Mouse (Mus musculus): Measurements from ENCODE around the gene Arl11. TPM values are rescaled to one million over a fixed set of nuclear protein-coding genes. Genes with fewer than 3 reads are reported as not detected.
A peak's percentile ranks its signal among the peaks of the same experiment; 100 is the strongest.

Arl11 gene
- polyA plus RNA-seq, 1 experiment from 2014 or later: 1.2 TPM

GRCm38 (mm10) chr14:61339381-61339780 is 29.8 kb downstream of the Arl11 start:
- H3K36me3 ChIP-seq (ENCODE audit: control insufficient read depth, insufficient read depth, low read length): no peaks in the 10 kb centered on the region
- H3K4me1 ChIP-seq (replicated peaks; ENCODE audit: control insufficient read depth, insufficient read depth): no peaks in the 10 kb centered on the region
- no peak overlapping the region for H3K9ac ChIP-seq (ENCODE audit: low read length)
- ATAC-seq (ENCODE audit: low FRiP score, low TSS enrichment) (no peak), DNase-seq (ENCODE audit: low spot score) (no peak)
- H3K4me2 ChIP-seq (replicated peaks; ENCODE audit: low read depth): no peak overlapping the region
- no peaks in the 10 kb centered on the region for H3K9me3 ChIP-seq (ENCODE audit: control insufficient read depth, low read length)
- H3K27ac ChIP-seq (replicated peaks): no peak overlapping the region
- H3K27me3 ChIP-seq (ENCODE audit: control insufficient read depth, insufficient read depth, low read length): no peaks in the 10 kb centered on the region
- no peak for TF ChIP-seq EP300 (optimal IDR thresholded peaks at IDR 0.05)
- no peak for TF ChIP-seq CTCF (IDR thresholded peaks at IDR 0.05; ENCODE audit: low read depth)
- no peak overlapping the region for H3K4me3 ChIP-seq (ENCODE audit: low read depth, low read length)
- WGBS: 87% methylated on average over 4 of the region's 4 CpGs

- Histone ChIP-seq H3K4me1 (replicated peaks; ENCODE audit: control insufficient read depth, insufficient read depth) (no peaks in the 10 kb centered on the region), H3K9me3 (ENCODE audit: control insufficient read depth, low read length) (no peaks in the 10 kb centered on the region), H3K36me3 (ENCODE audit: control insufficient read depth, insufficient read depth, low read length) (no peaks in the 10 kb centered on the region), H3K27ac (replicated peaks) (no peak overlapping the region), H3K9ac (ENCODE audit: low read length) (no peak overlapping the region), H3K4me2 (replicated peaks; ENCODE audit: low read depth) (no peak overlapping the region), H3K4me3 (ENCODE audit: low read depth, low read length) (no peak overlapping the region), H3K27me3 (ENCODE audit: control insufficient read depth, insufficient read depth, low read length) (no peaks in the 10 kb centered on the region)
- 53% methylated on average over 5 of the region's 5 CpGs for WGBS
- no peak for TF ChIP-seq EP300 (optimal IDR thresholded peaks at IDR 0.05)
- TF ChIP-seq CTCF (IDR thresholded peaks at IDR 0.05; ENCODE audit: low read depth): no peak
- ATAC-seq (ENCODE audit: low FRiP score, low TSS enrichment) (peak; percentile 92), DNase-seq (ENCODE audit: low spot score) (peak; percentile 75)
Measured at GRCm38 (mm10) chr14:61344590-61344989, 35.0 kb downstream of the Arl11 start.

- 72% methylated on average over 10 of the region's 10 CpGs for WGBS
- Histone ChIP-seq H3K4me3 (ENCODE audit: low read depth, low read length) (no peak overlapping the region), H3K4me1 (replicated peaks; ENCODE audit: control insufficient read depth, insufficient read depth) (no peaks in the 10 kb centered on the region), H3K4me2 (replicated peaks; ENCODE audit: low read depth) (no peak overlapping the region), H3K36me3 (ENCODE audit: control insufficient read depth, insufficient read depth, low read length) (no peaks in the 10 kb centered on the region), H3K9ac (ENCODE audit: low read length) (no peak overlapping the region), H3K27me3 (ENCODE audit: control insufficient read depth, insufficient read depth, low read length) (no peaks in the 10 kb centered on the region), H3K27ac (replicated peaks) (no peak overlapping the region), H3K9me3 (ENCODE audit: control insufficient read depth, low read length) (no peaks in the 10 kb centered on the region)
- ATAC-seq (ENCODE audit: low FRiP score, low TSS enrichment): no peak
- no peak for TF ChIP-seq EP300 (optimal IDR thresholded peaks at IDR 0.05)
- TF ChIP-seq CTCF (IDR thresholded peaks at IDR 0.05; ENCODE audit: low read depth): peak; percentile 70
- DNase-seq (ENCODE audit: low spot score): no peak
Measured at GRCm38 (mm10) chr14:61346827-61347698, 37.5 kb downstream of the Arl11 start.

GRCm38 (mm10) chr14:61349876-61350275 is 40.3 kb downstream of the Arl11 start:
- no peak for DNase-seq (ENCODE audit: low spot score)
- no peaks in the 10 kb centered on the region for H3K9me3 ChIP-seq (ENCODE audit: control insufficient read depth, low read length)
- no peak overlapping the region for H3K27ac ChIP-seq (replicated peaks)
- H3K4me3 ChIP-seq (ENCODE audit: low read depth, low read length): no peak overlapping the region
- ATAC-seq (ENCODE audit: low FRiP score, low TSS enrichment): no peak
- H3K4me1 ChIP-seq (replicated peaks; ENCODE audit: control insufficient read depth, insufficient read depth): no peaks in the 10 kb centered on the region
- H3K27me3 ChIP-seq (ENCODE audit: control insufficient read depth, insufficient read depth, low read length): no peaks in the 10 kb centered on the region
- no peak overlapping the region for H3K9ac ChIP-seq (ENCODE audit: low read length)
- H3K4me2 ChIP-seq (replicated peaks; ENCODE audit: low read depth): no peak overlapping the region
- H3K36me3 ChIP-seq (ENCODE audit: control insufficient read depth, insufficient read depth, low read length): no peaks in the 10 kb centered on the region
- WGBS: 81% methylated on average over 4 of the region's 4 CpGs
- TF ChIP-seq EP300 (optimal IDR thresholded peaks at IDR 0.05): no peak
- no peak for TF ChIP-seq CTCF (IDR thresholded peaks at IDR 0.05; ENCODE audit: low read depth)

GRCm38 (mm10) chr14:61350808-61351207 is 41.3 kb downstream of the Arl11 start:
- Histone ChIP-seq H3K27me3 (ENCODE audit: control insufficient read depth, insufficient read depth, low read length) (no peaks in the 10 kb centered on the region), H3K36me3 (ENCODE audit: control insufficient read depth, insufficient read depth, low read length) (no peaks in the 10 kb centered on the region), H3K9me3 (ENCODE audit: control insufficient read depth, low read length) (no peaks in the 10 kb centered on the region), H3K4me1 (replicated peaks; ENCODE audit: control insufficient read depth, insufficient read depth) (no peaks in the 10 kb centered on the region), H3K27ac (replicated peaks) (no peak overlapping the region), H3K9ac (ENCODE audit: low read length) (no peak overlapping the region), H3K4me3 (ENCODE audit: low read depth, low read length) (no peak overlapping the region), H3K4me2 (replicated peaks; ENCODE audit: low read depth) (no peak overlapping the region)
- DNase-seq (ENCODE audit: low spot score): no peak
- no peak for TF ChIP-seq CTCF (IDR thresholded peaks at IDR 0.05; ENCODE audit: low read depth)
- TF ChIP-seq EP300 (optimal IDR thresholded peaks at IDR 0.05): no peak
- 62% methylated on average over 6 of the region's 6 CpGs for WGBS
- no peak for ATAC-seq (ENCODE audit: low FRiP score, low TSS enrichment)

Measured in stomach, postnatal 0 days (tissue).